Comparison of ENCODE assay signal across 30 mouse cellular contexts in genomic region chr9:95958041-95958730, GRCm38 (mm10). TPM values are rescaled to one million over a fixed set of nuclear protein-coding genes. Genes with fewer than 3 reads are reported as not detected.
DNase-seq lines count a peak whose midpoint lies in the region; ATAC-seq lines count a peak whose summit lies in the region.
"Had no signal": no experiment of that assay in that cellular context is flagged by ENCODE, and none has a peak within 500 bp of the region (broad histone marks: within the 10 kb centered on the region; RNA-seq: fewer than 3 reads in every experiment).

No protein-coding gene starts in this region.

- peak; percentile 19 for DNase-seq in midbrain, embryonic 11.5 days (ENCODE audit: low spot score, missing footprints)
- DNase-seq in midbrain, embryonic 14.5 days = no peak
- peak; percentile 52 for DNase-seq in gonadal fat pad, adult 2 months (ENCODE audit: low read depth)
- DNase-seq in thymus, postnatal 14 days = peak; percentile 68
- no peak for DNase-seq in hindbrain, embryonic 10.5 days (ENCODE audit: low spot score)
- DNase-seq in gastrocnemius, postnatal 4 days (ENCODE audit: low spot score in 2 of 2) = no peak
- no peak for DNase-seq in MN1 (ENCODE audit: low spot score)
- DNase-seq: adrenal gland, adult 8-10 months; cerebellum, adult 2 months; cerebellum, postnatal 14 days; gastrocnemius, postnatal 25 days; heart, adult 2 months; kidney, adult 2 months; kidney, postnatal 36 days; liver, embryonic 13.5 days; lung, adult 18-20 months; lung, postnatal 4 days; right cerebral cortex, adult 18-20 months had no signal

- H3K9me3 ChIP-seq in midbrain, embryonic 11.5 days (ENCODE audit: control insufficient read depth, low read length) = no peaks in the 10 kb centered on the region
- H3K9me3 ChIP-seq in midbrain, embryonic 14.5 days (ENCODE audit: control insufficient read depth, low read length) = no peaks in the 10 kb centered on the region
- H3K9me3 ChIP-seq in hindbrain, embryonic 10.5 days = no peaks in the 10 kb centered on the region
- H3K9me3 ChIP-seq: heart, embryonic 15.5 days; intestine, embryonic 15.5 days; limb, embryonic 10.5 days; limb, embryonic 15.5 days; liver, embryonic 13.5 days; megakaryocyte, embryonic 14.5 days; midbrain, embryonic 13.5 days had no signal

- H3K27me3 ChIP-seq in midbrain, embryonic 11.5 days (ENCODE audit: control insufficient read depth, insufficient read depth, low read length) = no peaks in the 10 kb centered on the region
- no peaks in the 10 kb centered on the region for H3K27me3 ChIP-seq in midbrain, embryonic 14.5 days (ENCODE audit: control insufficient read depth, insufficient read depth, low read length)
- H3K27me3 ChIP-seq in hindbrain, embryonic 10.5 days (ENCODE audit: insufficient read depth, poor library complexity, severe bottlenecking) = no peaks in the 10 kb centered on the region
- H3K27me3 ChIP-seq: heart, embryonic 15.5 days; intestine, embryonic 15.5 days; limb, embryonic 15.5 days; liver, embryonic 13.5 days; megakaryocyte, embryonic 14.5 days; midbrain, embryonic 13.5 days had no signal

- no peak overlapping the region for H3K27ac ChIP-seq in midbrain, embryonic 11.5 days (ENCODE audit: low read depth, low read length)
- H3K27ac ChIP-seq in midbrain, embryonic 14.5 days (replicated peaks; ENCODE audit: low read depth, low read length) = no peak overlapping the region
- no peak overlapping the region for H3K27ac ChIP-seq in hindbrain, embryonic 10.5 days
- H3K27ac ChIP-seq: heart, adult 2 months; heart, embryonic 15.5 days; intestine, embryonic 15.5 days; layer of hippocampus, adult 2 months; limb, embryonic 10.5 days; limb, embryonic 15.5 days; liver, embryonic 13.5 days; midbrain, embryonic 13.5 days; stomach, postnatal 0 days had no signal

- no peaks in the 10 kb centered on the region for H3K4me1 ChIP-seq in midbrain, embryonic 11.5 days (ENCODE audit: control insufficient read depth, insufficient read depth, low read length)
- no peaks in the 10 kb centered on the region for H3K4me1 ChIP-seq in midbrain, embryonic 14.5 days (ENCODE audit: control insufficient read depth, insufficient read depth, low read length)
- H3K4me1 ChIP-seq in hindbrain, embryonic 10.5 days (replicated peaks) = peaks cover 8% of the 10 kb centered on the region
- H3K4me1 ChIP-seq: limb, embryonic 10.5 days; limb, embryonic 15.5 days had no signal

- H3K36me3 ChIP-seq in midbrain, embryonic 11.5 days (ENCODE audit: control insufficient read depth, insufficient read depth, low read length) = peaks cover 3% of the 10 kb centered on the region; the same call in 1 of the 2 replicates
- no peaks in the 10 kb centered on the region for H3K36me3 ChIP-seq in midbrain, embryonic 14.5 days (ENCODE audit: control insufficient read depth, insufficient read depth, low read length)
- H3K36me3 ChIP-seq in hindbrain, embryonic 10.5 days = peaks cover 37% of the 10 kb centered on the region; the same call in 1 of the 2 replicates
- H3K36me3 ChIP-seq: heart, embryonic 15.5 days; intestine, embryonic 15.5 days; limb, embryonic 15.5 days had no signal

- ATAC-seq in midbrain, embryonic 11.5 days (ENCODE audit: low FRiP score) = no peak
- no peak for ATAC-seq in midbrain, embryonic 14.5 days (ENCODE audit: low FRiP score, low TSS enrichment)
- ATAC-seq: forebrain, embryonic 14.5 days; hindbrain, embryonic 16.5 days; intestine, embryonic 15.5 days; lung, postnatal 0 days; midbrain, embryonic 13.5 days had no signal

- 91% methylated on average over 7 of the region's 7 CpGs for WGBS in midbrain, embryonic 11.5 days
- WGBS in midbrain, embryonic 14.5 days = 96% methylated on average over 7 of the region's 7 CpGs
- WGBS in hindbrain, embryonic 10.5 days = 95% methylated on average over 7 of the region's 7 CpGs

- no peak overlapping the region for H3K4me2 ChIP-seq in midbrain, embryonic 11.5 days
- H3K4me2 ChIP-seq in midbrain, embryonic 14.5 days (ENCODE audit: low read length) = no peak overlapping the region
- H3K4me2 ChIP-seq: heart, embryonic 15.5 days; intestine, embryonic 15.5 days; limb, embryonic 15.5 days; liver, embryonic 13.5 days; midbrain, embryonic 13.5 days had no signal

- H3K9ac ChIP-seq in midbrain, embryonic 11.5 days (ENCODE audit: low read length) = no peak overlapping the region
- H3K9ac ChIP-seq in midbrain, embryonic 14.5 days (replicated peaks; ENCODE audit: low read length) = no peak overlapping the region
- H3K9ac ChIP-seq: heart, embryonic 15.5 days; intestine, embryonic 15.5 days; limb, embryonic 15.5 days; liver, embryonic 13.5 days; midbrain, embryonic 13.5 days had no signal

- H3K4me3 ChIP-seq in midbrain, embryonic 11.5 days (ENCODE audit: low read depth, low read length) = no peak overlapping the region
- H3K4me3 ChIP-seq in midbrain, embryonic 14.5 days (replicated peaks; ENCODE audit: low read depth, low read length) = no peak overlapping the region
- H3K4me3 ChIP-seq in hindbrain, embryonic 10.5 days = no peak overlapping the region
- H3K4me3 ChIP-seq: erythroblast, embryonic 14.5 days; heart, adult 2 months; heart, embryonic 15.5 days; intestine, embryonic 15.5 days; layer of hippocampus, adult 2 months; limb, embryonic 10.5 days; limb, embryonic 15.5 days; liver, embryonic 13.5 days; megakaryocyte, embryonic 14.5 days; midbrain, embryonic 13.5 days had no signal

RNA-seq across cellular contexts. Expression of gene Xrn1, which starts 3.6 kb away (rescaled TPM):
- 14.8 and 17.5 TPM in 2 replicates for polyA plus RNA-seq in midbrain, embryonic 11.5 days (2014; fragmentation: Nextera tagmentation; extraction: Ambion mirVana)
- polyA plus RNA-seq in midbrain, embryonic 14.5 days (2014; fragmentation: Nextera tagmentation; extraction: Ambion mirVana) = 22.1 and 24.4 TPM in 2 replicates
- 5.0 and 5.1 TPM in 2 replicates for polyA plus RNA-seq in gonadal fat pad, adult 2 months (2012; rRNA removed)
- 17.1 and 17.9 TPM in 2 replicates for polyA plus RNA-seq in hindbrain, embryonic 10.5 days (2016; fragmentation: Nextera tagmentation; extraction: Ambion mirVana)
- 10 to 100 TPM; 24.3 to 24.9 TPM for total RNA-seq in gastrocnemius, postnatal 4 days (2021)

Comparison
In these comparisons a context has a peak if more than half of its experiments do, and no peak if none do; other contexts are left out.
1. DNase-seq: peak in midbrain, embryonic 11.5 days (single experiment), gonadal fat pad, adult 2 months (single experiment) and thymus, postnatal 14 days (single experiment); none in midbrain, embryonic 14.5 days (single experiment), hindbrain, embryonic 10.5 days (single experiment), gastrocnemius, postnatal 4 days (0 of 2) and MN1 (single experiment).